Mouse (Mus musculus) R1 (cell line): Measurements from ENCODE around the gene Pkib.

Source experiments
- DNase-seq: peaks from one replicate; pipeline ENCODE4 v3.0.0-alpha.2; 2018; ENCODE audit warnings: low read depth, low spot score

Gene Pkib

DNA sequence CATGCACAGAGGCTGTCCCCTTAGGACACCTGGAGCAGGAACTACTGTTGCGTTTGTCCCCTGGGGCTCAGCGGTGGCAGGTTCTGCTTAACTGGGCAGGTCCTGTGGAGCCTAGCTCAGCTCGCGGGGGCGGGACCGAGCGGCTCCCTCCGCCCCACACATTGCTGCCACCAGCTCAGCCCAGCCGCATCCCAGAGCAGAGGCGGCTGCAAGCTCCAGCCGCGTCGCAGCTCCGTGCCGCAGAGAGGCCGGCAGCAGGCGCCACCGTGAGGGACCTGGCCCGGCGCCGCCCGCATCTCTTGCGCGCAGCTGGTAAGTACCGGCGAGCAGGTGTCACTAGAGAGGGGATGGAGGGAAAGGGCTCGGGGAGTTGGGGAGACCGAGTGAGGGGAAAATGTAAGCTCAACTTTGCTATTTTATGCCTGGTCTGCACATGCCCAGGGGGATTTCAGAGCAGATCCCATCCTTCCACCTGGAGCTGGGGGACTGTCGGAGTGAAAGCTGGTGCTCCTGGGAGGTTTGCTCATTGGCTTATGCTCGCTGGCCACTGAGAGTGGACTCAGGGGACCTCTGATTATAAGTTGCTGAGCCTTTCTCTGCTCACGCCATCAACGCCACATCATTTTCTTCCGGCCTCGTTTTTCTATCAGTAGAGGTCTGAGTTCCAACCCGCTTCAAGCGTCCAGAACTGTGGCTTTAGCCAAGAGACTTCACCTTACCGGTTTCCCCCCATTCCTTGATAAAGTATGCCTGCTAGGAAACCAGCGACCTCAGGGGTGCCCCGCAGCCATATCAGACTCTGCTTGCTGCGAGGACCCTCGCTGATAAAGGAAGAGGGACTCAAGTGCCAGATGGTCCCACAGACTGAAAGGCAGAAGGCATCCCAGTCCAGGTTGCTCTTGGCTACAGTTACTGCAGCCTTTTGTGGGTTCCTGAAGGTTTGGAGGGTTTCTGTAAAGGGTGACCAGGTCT lies at the start of gene Pkib:
TSS of gene Pkib (plus strand) at position 86 of the 972 bp plus-strand sequence.
- peak; percentile 66 for DNase-seq

DNA sequence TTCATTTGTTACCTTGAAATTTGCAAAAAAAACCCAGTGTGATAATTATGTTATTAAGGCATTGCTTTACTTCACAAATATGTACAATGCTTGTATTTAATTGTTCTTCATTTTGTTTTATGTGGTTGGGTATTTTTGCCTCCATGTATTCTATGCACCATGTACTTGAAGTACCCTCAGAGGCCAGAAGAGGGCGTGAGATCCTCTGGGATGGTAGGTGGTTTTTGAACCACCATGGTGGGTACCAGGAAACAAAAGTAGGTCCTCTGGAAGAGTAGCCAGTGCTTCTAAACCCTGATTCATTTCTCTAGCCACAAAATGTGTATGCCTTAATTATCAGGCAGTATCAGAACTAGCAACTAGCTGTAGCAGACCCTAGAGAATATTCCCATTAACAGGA lies 47.9 kb upstream of the Pkib start:
- DNase-seq = peak; percentile 39

DNA sequence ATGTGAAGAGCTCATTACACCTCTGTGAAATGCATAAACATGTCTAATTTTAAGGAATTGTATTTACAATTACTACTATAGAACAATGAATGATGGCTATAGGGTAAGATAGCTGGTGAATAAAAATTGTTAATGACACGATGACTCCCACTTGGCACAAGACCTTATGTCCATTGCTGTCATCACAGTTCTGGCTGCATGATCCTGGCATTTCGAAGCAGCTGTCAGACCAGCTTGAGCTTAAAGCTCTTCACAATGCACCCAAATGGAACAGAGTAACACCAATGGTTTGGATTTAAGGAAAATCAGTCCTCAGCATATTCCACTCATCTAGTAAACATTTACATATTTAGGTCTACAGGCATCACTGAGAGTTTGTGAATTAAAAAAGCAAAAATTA lies 37.5 kb upstream of the Pkib start:
- DNase-seq = no peak

DNA sequence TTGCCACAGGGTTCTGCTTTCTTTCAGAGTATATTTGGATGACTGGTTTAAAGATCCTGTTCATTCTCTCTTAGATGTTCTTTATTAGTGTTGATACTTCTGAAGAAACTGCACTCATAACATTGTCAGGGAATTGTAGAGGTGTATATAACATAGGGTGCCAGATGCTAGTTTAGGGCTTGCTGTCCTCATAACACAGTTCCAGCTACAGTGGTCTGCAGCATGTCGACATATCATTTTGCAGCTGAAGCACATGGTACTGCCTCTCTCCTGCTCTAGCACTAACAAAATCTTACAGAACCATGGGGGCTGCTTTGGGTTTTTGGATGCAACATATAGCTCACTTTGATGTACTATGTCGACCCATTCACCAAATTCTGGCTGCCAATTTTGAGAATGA lies 34.6 kb upstream of the Pkib start:
- no peak for DNase-seq

DNA sequence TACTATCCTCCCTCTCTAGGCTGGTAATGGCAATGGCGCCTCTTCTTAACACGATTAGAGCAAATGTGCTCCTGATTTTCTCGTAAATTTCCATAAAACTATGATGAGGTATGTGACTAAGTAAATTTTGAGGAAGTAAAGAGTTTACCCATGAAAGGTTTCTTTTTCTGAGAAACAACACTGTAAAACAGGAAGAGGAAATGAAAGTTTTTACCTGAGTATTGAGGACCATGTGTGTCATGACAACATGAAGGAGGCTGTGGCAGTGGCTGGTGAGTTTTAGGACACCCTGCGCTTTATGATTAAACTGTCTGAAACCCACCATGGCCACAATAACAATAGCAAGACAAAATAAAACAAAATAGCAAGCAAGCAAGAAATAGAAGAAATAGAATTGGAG lies 28.8 kb upstream of the Pkib start:
- no peak for DNase-seq

DNA sequence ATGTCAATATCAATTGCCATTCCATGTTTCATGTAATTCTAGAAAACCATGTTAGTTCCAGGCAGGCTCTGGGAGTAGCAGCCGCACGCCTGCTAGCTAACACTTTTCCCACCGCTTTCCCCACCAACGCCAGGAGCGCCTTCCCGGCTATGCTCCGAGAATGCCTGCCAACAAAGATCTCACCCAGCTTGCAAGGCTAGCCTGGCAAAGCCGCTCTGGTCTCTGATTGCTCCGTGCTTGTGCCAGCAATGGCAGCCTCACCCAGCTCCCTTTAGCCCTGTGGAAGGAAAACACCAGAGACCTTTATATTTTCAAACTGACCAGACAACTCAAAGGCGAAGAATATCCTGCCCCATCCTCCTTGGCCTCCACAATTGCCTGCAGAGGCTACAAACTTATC lies 8.5 kb upstream of the Pkib start:
- no peak for DNase-seq

DNA sequence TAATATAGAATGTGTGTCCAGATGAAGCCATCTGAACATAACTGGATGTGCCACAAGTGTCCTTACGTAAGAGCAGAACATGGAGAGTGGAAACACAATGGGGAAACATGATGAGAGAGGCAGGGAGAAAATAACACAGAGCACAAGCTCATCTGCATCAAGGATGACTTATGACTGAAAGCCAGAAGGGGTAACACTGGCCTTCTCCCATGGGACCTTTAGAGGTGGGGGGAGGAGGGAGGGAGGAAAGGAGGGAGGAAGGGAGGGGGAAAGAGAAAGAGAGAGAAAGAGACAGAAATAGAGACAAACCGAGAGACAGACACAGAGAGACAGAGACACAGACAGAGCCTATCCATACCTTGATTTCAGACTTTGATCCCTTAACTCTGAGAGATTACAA lies 4.0 kb upstream of the Pkib start:
- no peak for DNase-seq

DNA sequence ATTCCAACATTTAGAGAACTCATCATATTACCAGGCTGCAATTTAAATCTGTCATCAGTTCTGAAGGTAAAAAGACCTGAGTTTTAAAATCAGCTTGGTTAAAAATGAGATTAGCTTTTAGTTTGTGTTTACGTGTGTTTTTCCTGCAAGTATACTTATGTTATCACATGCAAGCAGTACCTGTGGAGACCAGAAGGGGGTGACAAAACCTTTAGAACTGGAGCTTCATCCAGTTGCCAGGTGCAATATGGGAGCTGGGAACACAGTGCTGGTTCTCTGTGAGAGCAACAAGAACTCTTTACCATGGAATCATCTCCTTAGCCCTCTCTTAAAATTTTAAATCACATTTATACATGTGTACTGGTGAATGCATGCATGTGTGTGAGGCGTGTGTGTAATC lies 1.2 kb upstream of the Pkib start:
- peak; percentile 59 for DNase-seq

DNA sequence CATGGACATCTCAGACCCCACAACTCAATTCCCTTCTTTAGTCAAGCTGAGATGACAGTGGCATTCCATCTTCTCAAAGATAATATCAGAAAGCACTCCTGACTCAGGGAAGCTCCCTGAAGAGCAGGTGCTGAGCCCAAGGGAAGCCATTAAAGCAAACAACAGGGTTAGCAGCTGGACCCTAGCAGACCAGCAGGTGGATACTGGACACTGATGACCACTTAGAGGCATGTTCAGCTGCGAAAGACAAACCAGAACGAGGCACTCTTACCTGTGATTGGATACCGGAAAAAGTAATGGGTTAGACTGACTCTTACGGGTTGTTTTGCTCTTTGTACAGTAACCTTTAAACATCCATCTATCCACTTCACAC lies 1.1 kb downstream of the Pkib start:
- no peak for DNase-seq

DNA sequence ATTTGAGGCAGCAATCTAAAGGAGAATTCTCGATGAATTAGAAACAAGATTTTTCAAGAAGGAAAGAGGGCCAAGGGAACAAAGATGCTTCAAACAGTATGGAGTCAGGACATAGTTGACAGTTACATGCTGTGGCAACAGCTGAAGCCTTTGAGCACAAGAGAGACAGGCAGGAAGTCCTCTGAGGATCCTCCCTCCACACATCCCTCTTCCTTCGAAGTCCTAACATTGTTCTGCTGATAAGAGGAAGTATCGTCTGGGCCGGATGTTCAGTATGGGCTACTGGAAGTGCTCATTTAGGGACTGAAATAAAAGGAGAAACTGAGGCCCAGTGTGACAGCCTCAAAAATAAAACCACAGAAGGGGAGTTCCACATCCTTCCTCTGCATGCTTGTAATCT lies 5.2 kb downstream of the Pkib start:
- DNase-seq = no peak

DNA sequence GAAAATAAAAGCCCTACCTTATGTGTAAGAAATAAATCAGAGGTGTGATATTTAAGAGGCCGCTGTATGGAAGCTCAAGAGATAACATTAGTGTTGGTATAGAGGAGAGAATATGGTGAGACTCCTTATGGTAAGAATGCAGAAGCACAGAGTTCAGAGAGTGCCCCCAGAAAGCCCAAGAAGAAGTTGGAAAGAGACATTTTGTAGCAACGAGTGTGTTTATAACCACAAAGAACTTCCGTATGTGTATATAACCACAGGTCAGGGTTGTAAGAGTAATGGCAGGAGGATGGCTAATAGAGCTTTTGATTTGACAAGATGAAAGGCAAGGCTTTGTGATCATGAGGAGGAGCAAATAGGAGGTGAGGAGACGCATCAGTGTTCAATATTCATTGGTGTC lies 6.5 kb downstream of the Pkib start:
- DNase-seq = no peak

DNA sequence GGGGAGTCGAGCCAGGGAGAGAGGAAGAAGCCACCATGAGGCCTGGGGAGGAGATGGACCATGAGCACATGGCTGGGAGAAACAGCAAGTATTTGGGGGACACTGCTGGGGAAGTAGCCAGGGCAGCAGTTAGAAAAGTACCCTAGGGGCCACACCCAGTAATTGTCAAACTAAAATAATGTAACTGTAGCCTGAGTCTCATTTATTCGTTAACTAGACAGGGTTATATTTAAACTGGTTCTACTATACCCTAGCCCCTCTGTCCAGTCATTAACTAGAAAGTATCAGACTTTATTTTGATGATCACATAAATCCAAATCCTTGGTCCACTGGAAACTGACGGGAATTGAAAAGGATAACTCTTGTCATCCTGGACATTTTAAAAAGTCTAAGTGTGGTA lies 7.8 kb downstream of the Pkib start:
- DNase-seq = no peak

DNA sequence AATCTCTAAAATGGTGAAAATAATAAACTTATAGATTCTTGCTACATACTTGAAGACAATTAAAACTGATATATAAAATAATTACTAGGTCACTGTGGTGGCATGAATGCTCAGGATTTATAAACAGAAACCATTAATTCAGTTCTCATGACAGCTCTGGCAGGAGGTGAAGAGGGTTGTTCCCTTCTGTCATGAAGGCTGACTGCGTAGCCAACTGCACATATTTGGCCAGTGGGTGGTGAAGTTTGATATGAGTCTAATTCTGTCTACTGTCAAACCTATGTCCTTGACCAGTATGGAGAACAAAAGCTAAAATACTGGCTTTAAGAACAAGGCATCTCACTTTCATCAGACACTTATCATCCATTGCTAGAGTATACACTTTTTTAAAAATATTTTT lies 21.5 kb downstream of the Pkib start:
- DNase-seq = no peak

DNA sequence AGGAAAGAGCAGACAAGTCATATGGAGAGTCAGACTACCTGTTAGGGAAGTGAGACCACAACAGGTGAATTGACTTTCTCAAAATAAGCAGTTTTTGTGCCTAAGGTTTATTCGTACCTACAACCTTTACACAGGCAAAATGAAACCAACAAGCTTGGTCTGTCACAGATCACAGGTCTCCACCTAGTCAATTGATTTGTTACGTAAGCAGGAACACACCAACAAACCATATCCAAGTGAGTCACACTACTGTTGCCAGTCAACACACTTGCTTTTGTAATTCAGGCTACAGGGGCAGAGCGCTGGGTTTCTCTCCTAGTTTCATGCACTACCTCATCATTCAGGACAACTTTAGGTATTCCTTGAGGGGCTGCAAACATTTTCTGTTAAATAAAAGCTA lies 28.7 kb downstream of the Pkib start:
- DNase-seq = no peak

DNA sequence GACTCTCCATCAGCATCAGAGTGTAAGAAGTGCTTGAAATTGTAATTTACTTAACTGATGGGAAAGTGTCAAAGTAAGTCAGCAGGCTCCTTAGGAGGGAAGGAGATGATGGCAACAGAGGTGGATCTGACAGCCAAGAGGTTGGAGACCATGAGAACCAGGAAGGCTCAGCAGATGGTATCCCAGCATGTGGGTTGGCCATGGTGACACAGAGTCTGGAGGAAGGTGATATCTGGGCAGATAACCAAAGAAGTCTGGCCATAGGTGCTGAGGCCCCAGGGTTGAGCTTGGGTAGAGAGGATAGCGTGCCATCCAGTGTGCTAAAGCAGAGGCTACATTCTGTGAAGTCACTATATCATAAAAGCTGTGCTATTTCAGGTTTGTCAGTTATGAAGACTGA lies 32.0 kb downstream of the Pkib start:
- no peak for DNase-seq

DNA sequence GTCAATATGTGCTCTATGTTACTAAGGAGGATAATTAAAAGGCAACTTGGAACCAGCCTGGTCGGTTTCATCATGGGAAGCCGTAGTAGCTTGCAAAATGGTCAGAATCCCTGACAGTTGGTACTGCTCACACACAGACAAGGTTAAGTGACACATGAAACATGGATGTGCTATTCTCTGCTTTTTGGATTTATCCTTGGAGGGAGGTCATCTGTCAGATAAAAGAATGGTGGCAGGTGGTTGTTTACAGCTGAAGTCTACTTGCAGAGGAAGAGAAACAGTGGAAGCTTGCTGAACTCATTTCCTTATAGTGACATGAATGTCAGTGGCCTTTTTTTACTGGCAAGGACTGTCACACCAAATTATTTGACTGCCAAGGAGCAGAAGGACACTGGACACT lies 32.5 kb downstream of the Pkib start:
- no peak for DNase-seq

DNA sequence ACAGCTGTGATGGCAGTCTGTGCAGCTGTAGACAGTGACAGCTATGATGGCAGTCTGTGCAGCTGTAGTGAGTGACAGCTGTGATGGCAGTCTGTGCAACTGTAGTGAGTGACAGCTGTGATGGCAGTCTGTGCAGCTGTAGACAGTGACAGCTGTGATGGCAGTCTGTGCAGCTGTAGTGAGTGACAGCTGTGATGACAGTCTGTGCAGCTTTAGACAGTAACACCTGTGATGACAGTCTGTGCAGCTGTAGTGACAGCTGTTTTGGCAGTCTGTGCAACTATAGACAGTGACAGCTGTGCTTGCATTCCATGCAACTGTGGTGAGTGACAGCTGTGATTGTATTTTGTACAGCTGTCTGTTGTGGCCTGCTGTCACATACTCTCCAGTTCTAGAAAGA lies 44.0 kb downstream of the Pkib start:
- no peak for DNase-seq

DNA sequence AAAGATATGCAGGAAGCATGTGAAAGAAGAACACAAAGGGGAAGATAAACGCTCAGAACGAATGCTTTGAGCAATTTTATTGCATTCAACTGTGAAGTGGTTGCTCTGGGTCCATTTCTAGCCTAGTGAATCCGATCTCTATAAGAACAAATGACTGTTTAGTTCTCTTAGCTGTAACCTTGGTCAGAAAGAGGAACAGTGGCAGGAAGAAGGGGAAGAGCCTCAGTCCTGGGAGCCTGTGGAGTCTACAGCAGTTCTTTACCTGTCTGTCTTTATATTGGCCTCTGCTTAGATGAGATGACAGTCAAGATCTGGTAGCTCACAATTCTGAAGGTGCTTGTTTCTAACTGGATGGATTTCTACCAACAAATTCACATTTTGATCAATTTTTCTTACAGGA lies 56.2 kb downstream of the Pkib start:
- no peak for DNase-seq

DNA sequence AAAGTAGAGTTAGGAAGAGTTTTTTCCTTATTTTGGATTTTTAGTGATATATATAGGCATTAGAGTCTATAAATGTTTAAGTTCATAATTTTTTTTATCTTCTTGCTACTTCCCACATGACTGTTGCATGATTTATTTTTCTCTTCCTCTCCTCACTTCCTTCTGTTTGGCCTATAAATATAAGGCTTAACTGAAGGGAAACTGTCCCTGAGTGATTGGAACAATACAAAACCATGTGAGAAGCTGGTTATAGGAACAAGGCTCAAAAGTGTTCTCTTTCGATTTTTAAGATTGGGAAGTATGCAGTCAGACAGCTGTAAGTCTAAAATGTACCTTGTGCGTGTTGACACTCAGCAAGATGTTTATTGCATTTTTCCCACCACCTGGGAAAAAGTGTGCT lies 58.4 kb downstream of the Pkib start:
- no peak for DNase-seq

DNA sequence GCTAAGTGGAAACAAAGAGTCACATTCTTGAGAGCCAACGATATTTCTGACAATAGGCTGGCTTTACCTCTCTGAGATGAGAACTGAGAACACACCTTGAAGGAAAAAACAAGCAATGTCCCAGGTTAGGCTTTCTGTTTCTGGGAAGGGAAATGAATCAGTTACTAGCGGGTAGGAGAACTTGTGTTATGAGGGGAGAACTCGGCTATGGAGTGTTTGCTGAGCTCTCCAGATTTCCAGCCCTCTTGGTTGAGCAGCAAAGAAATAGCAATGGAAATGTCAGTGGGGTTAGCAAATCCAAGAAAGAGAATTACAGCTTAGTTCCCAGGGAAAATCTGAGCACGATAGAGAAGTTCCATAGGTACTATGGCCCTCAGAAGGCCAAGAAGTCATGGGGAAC lies 70.5 kb downstream of the Pkib start:
- DNase-seq = no peak

DNA sequence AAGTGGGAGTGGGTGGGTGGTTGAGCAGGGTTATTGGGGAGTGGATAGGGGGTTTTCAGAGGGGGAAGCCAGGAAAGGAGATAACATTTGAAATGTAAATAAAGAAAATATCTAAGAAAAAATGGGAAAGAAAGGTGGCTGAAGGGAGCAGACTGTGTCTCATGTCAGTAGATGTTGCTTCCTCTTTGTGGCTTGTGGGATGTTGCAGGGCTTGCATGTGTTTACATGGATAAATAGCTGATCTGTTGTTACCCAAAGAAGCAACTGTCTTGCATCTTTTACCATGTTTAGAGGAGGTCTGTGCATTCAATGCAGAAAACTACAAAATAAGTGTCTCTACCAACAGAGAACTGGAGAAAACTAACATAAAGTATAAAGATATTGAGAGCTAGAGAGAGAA lies 89.3 kb downstream of the Pkib start:
- DNase-seq = no peak

DNA sequence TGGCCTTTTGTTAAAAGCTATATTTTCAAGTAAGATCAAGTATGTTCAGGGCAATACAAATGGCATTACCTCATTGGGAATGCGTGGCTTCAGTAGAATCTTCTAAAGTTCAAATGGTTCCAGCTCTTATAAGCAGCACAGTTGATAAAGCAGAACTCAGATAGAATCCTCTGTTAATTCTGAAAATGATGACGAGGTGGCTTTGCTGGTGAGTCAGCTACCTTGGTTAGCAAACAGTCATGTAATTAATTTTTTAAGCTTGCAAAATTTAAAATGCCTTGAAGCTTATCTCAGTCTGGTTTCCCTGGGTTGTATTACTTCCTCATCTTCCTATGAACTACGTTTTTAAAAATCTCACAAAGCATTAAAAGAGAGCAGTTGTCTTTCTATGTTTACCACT lies 90.6 kb downstream of the Pkib start:
- DNase-seq = no peak

DNA sequence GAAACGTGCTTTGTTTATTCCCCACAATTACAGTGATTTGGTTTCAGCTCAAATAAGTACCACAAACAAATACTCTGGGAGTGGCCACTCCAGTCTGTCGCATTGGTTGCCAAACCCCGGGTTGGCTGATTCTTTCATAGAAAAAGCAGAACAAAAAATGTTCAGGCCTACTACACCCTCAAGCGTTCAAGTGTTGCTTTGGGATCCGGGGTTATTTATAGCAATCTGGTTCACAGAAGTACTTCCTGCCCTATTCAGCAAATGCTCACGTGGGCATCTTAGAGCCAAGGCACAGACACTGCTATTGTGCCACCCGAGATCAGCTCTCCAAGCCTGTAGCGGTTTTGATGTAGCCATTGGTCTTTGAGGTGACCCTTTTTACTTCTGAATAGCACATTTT lies 95.9 kb downstream of the Pkib start:
- no peak for DNase-seq

DNA sequence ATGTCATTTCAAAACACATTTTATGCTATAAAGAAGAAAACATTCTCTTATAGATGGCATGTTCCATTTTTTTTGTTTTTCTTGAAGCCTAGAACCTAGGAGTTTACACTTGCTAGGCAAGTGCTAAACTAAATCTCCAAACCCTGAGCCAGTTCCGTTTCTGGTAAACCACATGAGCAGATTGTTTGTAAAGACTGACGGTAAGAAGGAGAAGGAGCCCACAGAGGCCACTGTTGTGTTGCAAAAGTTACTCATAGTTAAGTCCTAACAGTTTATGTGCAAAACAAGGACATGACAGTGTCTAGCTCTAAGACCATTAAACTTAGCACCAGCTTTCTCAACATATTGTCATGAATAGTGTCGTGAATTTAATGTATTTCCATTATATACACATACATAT lies 99.9 kb downstream of the Pkib start:
- DNase-seq = no peak
